Mouse (Mus musculus) heart, embryonic 13.5 days (tissue): ENCODE results near the gene Ccdc57. TPM values are rescaled to one million over a fixed set of nuclear protein-coding genes. Genes with fewer than 3 reads are reported as not detected.

Source experiments
- ATAC-seq: fragments of 200-750 bp; cut with Nextera tagmentation; 2 replicates; pipeline ENCODE4 v1.8.0; 2017; ENCODE audit warnings: moderate TSS enrichment; ENCODE audit not compliant: insufficient number of reproducible peaks, low FRiP score, low TSS enrichment; ENCODE audit errors: extremely low read depth
- H3K27ac ChIP-seq: fragments of 300-500 bp; sonication (generic); replicated peaks from 2 replicates; pipeline ENCODE4 v1.5.1; 2015; ENCODE audit warnings: moderate library complexity, mild to moderate bottlenecking, inconsistent platforms
- H3K27me3 ChIP-seq: fragments of 300-500 bp; sonication (generic); replicated peaks from 2 replicates; pipeline ENCODE4 v1.6.1; 2015; ENCODE audit warnings: mild to moderate bottlenecking, inconsistent platforms
- H3K36me3 ChIP-seq: fragments of 300-500 bp; sonication (generic); 2 replicates; pipeline ENCODE4 v1.6.1; 2015; ENCODE audit warnings: mild to moderate bottlenecking, inconsistent platforms
- H3K4me1 ChIP-seq: fragments of 300-500 bp; sonication (generic); 2 replicates; pipeline ENCODE4 v1.6.1; 2015; ENCODE audit warnings: inconsistent platforms
- H3K4me2 ChIP-seq: fragments of 300-500 bp; sonication (generic); 2 replicates; pipeline ENCODE4 v1.6.1; 2015; ENCODE audit warnings: inconsistent platforms, mild to moderate bottlenecking, moderate library complexity
- H3K4me3 ChIP-seq: fragments of 300-500 bp; sonication (generic); 2 replicates; pipeline ENCODE4 v1.5.1; 2015; ENCODE audit warnings: moderate library complexity, mild to moderate bottlenecking, inconsistent platforms
- H3K9ac ChIP-seq: fragments of 300-500 bp; sonication (generic); 2 replicates; pipeline ENCODE4 v1.6.1; 2015; ENCODE audit warnings: inconsistent platforms, mild to moderate bottlenecking, moderate library complexity
- H3K9me3 ChIP-seq: fragments of 300-500 bp; sonication (generic); 2 replicates; pipeline ENCODE4 v1.6.1; 2016; ENCODE audit warnings: inconsistent platforms
- WGBS: fragments of 180-500 bp; shearing (Covaris S2); methylation state at CpG from one replicate; pipeline ENCODE4 v1.1.7; 2015; ENCODE audit warnings: mixed read lengths; 5-methylcytosine and 5-hydroxymethylcytosine counted together
- polyA plus RNA-seq: library from polyadenylated mRNA; unstranded; fragments of >200 nt; fragmentation: Nextera tagmentation; extraction: Ambion mirVana; gene quantifications from 2 replicates; pipeline ENCODE4 v1.2.1, GENCODE M21; 2015

Ccdc57 gene
- polyA plus RNA-seq = 3.1 and 3.7 TPM in 2 replicates

- whole genome bisulfite sequencing = 8% methylated on average over 44 of the region's 44 CpGs
- peak within 1 kb of the TSS; percentile 15; the same call in 1 of the 2 replicates for H3K27ac ChIP-seq
- H3K9me3 ChIP-seq = peaks cover 2% of the 10 kb centered on the region; the same call in 1 of the 2 replicates
- ATAC-seq = peak; percentile 72; the same call in 1 of the 2 replicates
- H3K9ac ChIP-seq = peak within 1 kb of the TSS; percentile 88
- no peaks in the 10 kb centered on the region for H3K27me3 ChIP-seq
- H3K36me3 ChIP-seq = peaks cover 13% of the 10 kb centered on the region; the same call in 1 of the 2 replicates
- H3K4me2 ChIP-seq = peak within 1 kb of the TSS; percentile 81
- peak within 1 kb of the TSS; percentile 85 for H3K4me3 ChIP-seq
- peaks cover 16% of the 10 kb centered on the region for H3K4me1 ChIP-seq
Measured at GRCm38 (mm10) chr11:120932564-120933398, at the start of gene Ccdc57. Gene Ccdc57, minus strand, starts transcription at chr11:120932872.

- Histone ChIP-seq H3K9ac (no peak overlapping the region), H3K4me3 (no peak overlapping the region), H3K27ac (no peak overlapping the region), H3K4me2 (no peak overlapping the region), H3K27me3 (no peaks in the 10 kb centered on the region), H3K4me1 (peaks cover 80% of the 10 kb centered on the region), H3K9me3 (no peaks in the 10 kb centered on the region), H3K36me3 (peaks cover 97% of the 10 kb centered on the region)
- no peak for ATAC-seq
Measured at GRCm38 (mm10) chr11:120982459-120982858, 49.8 kb upstream of the Ccdc57 start.

GRCm38 (mm10) chr11:120981661-120982060, 49.0 kb upstream of the Ccdc57 start:
- Histone ChIP-seq H3K4me2 (no peak overlapping the region), H3K4me1 (peaks cover 79% of the 10 kb centered on the region), H3K36me3 (peaks cover 97% of the 10 kb centered on the region), H3K9ac (no peak overlapping the region), H3K4me3 (no peak overlapping the region), H3K9me3 (no peaks in the 10 kb centered on the region), H3K27me3 (no peaks in the 10 kb centered on the region), H3K27ac (no peak overlapping the region)
- WGBS = 88% methylated on average over 4 of the region's 4 CpGs
- ATAC-seq = no peak

GRCm38 (mm10) chr11:120980427-120981035, 47.9 kb upstream of the Ccdc57 start:
- 40% methylated on average over 9 of the region's 9 CpGs for WGBS
- peak overlapping the region; percentile 67 for H3K27ac ChIP-seq

GRCm38 (mm10) chr11:120979711-120980426, 47.2 kb upstream of the Ccdc57 start:
- Histone ChIP-seq H3K4me2 (peak overlapping the region; percentile 39), H3K4me3 (no peak overlapping the region), H3K36me3 (peaks cover 97% of the 10 kb centered on the region), H3K4me1 (peaks cover 65% of the 10 kb centered on the region), H3K27me3 (no peaks in the 10 kb centered on the region), H3K9ac (no peak overlapping the region), H3K27ac (peak overlapping the region; percentile 67; the same call in 1 of the 2 replicates), H3K9me3 (no peaks in the 10 kb centered on the region)
- 62% methylated on average over 8 of the region's 8 CpGs for WGBS
- ATAC-seq = peak; percentile 38; the same call in 1 of the 2 replicates

More at GRCm38 (mm10) chr11:120980427-120981035, 47.9 kb upstream of the Ccdc57 start:
- Histone ChIP-seq H3K9ac (0 out of 2 replicates have a peak overlapping the region, but pooled peaks have one; percentile 19), H3K4me2 (peak overlapping the region; percentile 39), H3K4me3 (no peak overlapping the region), H3K36me3 (peaks cover 97% of the 10 kb centered on the region), H3K4me1 (peaks cover 72% of the 10 kb centered on the region), H3K9me3 (no peaks in the 10 kb centered on the region), H3K27me3 (no peaks in the 10 kb centered on the region)
- ATAC-seq = peak; percentile 52

GRCm38 (mm10) chr11:120973318-120973717, 40.6 kb upstream of the Ccdc57 start:
- H3K4me1 ChIP-seq = peaks cover 12% of the 10 kb centered on the region; the same call in 1 of the 2 replicates
- ATAC-seq = no peak
- H3K9me3 ChIP-seq = no peaks in the 10 kb centered on the region
- H3K9ac ChIP-seq = no peak overlapping the region
- H3K27me3 ChIP-seq = no peaks in the 10 kb centered on the region
- peaks cover 100% of the 10 kb centered on the region for H3K36me3 ChIP-seq
- no peak overlapping the region for H3K4me3 ChIP-seq
- no peak overlapping the region for H3K27ac ChIP-seq
- WGBS = 81% methylated on average over 6 of the region's 6 CpGs
- no peak overlapping the region for H3K4me2 ChIP-seq

GRCm38 (mm10) chr11:120971237-120971636, 38.6 kb upstream of the Ccdc57 start:
- WGBS = 92% methylated on average over 5 of the region's 5 CpGs
- H3K4me2 ChIP-seq = no peak overlapping the region
- no peaks in the 10 kb centered on the region for H3K9me3 ChIP-seq
- peaks cover 12% of the 10 kb centered on the region for H3K4me1 ChIP-seq
- no peak overlapping the region for H3K27ac ChIP-seq
- H3K27me3 ChIP-seq = no peaks in the 10 kb centered on the region
- H3K36me3 ChIP-seq = peaks cover 100% of the 10 kb centered on the region
- ATAC-seq = no peak
- no peak overlapping the region for H3K9ac ChIP-seq
- H3K4me3 ChIP-seq = no peak overlapping the region

GRCm38 (mm10) chr11:120969742-120970141, 37.1 kb upstream of the Ccdc57 start:
- Histone ChIP-seq H3K27me3 (no peaks in the 10 kb centered on the region), H3K36me3 (peaks cover 100% of the 10 kb centered on the region), H3K4me2 (no peak overlapping the region), H3K4me1 (peaks cover 26% of the 10 kb centered on the region), H3K9ac (no peak overlapping the region), H3K9me3 (no peaks in the 10 kb centered on the region), H3K4me3 (no peak overlapping the region), H3K27ac (no peak overlapping the region)
- WGBS = 94% methylated on average over 5 of the region's 5 CpGs
- ATAC-seq = no peak

GRCm38 (mm10) chr11:120965587-120965986, 32.9 kb upstream of the Ccdc57 start:
- H3K36me3 ChIP-seq = peaks cover 100% of the 10 kb centered on the region
- 76% methylated on average over 4 of the region's 4 CpGs for WGBS
- H3K4me2 ChIP-seq = no peak overlapping the region
- H3K9ac ChIP-seq = no peak overlapping the region; the same call in 1 of the 2 replicates
- H3K27me3 ChIP-seq = no peaks in the 10 kb centered on the region
- H3K27ac ChIP-seq = no peak overlapping the region
- ATAC-seq = no peak
- H3K4me3 ChIP-seq = no peak overlapping the region
- H3K9me3 ChIP-seq = no peaks in the 10 kb centered on the region
- peaks cover 46% of the 10 kb centered on the region for H3K4me1 ChIP-seq

- Histone ChIP-seq H3K9me3 (no peaks in the 10 kb centered on the region), H3K27ac (peak overlapping the region; percentile 36), H3K9ac (peak overlapping the region; percentile 16; the same call in 1 of the 2 replicates), H3K4me2 (no peak overlapping the region), H3K4me1 (peaks cover 58% of the 10 kb centered on the region), H3K4me3 (no peak overlapping the region), H3K27me3 (no peaks in the 10 kb centered on the region), H3K36me3 (peaks cover 100% of the 10 kb centered on the region)
- ATAC-seq = no peak
- WGBS = 71% methylated on average over 10 of the region's 10 CpGs
Measured at GRCm38 (mm10) chr11:120964195-120965157, 31.8 kb upstream of the Ccdc57 start.
